ENCODE assay signal across 9 mouse cellular contexts in genomic region chr13:13775778-13776494, GRCm38 (mm10). TPM values are rescaled to one million over a fixed set of nuclear protein-coding genes. Genes with fewer than 3 reads are reported as not detected.
DNase-seq lines count a peak whose midpoint lies in the region; ATAC-seq lines count a peak whose summit lies in the region.
"Had no signal": no experiment of that assay in that cellular context is flagged by ENCODE, and none has a peak within 500 bp of the region (broad histone marks: within the 10 kb centered on the region; RNA-seq: fewer than 3 reads in every experiment).

No protein-coding gene starts in this region.

- no peaks in the 10 kb centered on the region for H3K9me3 ChIP-seq in hindbrain, embryonic 16.5 days (ENCODE audit: control insufficient read depth, low read length)
- H3K9me3 ChIP-seq in midbrain, embryonic 12.5 days, result no peaks in the 10 kb centered on the region

- peak; percentile 45 for DNase-seq in adrenal gland, postnatal 14 days
- DNase-seq in adrenal gland, adult 8-10 months, result no peak
- peak; percentile 11 for DNase-seq in thymus, postnatal 0 days (ENCODE audit: low spot score)
- DNase-seq in thymus, postnatal 10 days (ENCODE audit: low spot score in 2 of 2), result no peak
- no peak for DNase-seq in cerebellum, adult 9-10 months

- peaks cover 6% of the 10 kb centered on the region; the same call in 1 of the 2 replicates for H3K36me3 ChIP-seq in hindbrain, embryonic 16.5 days (ENCODE audit: control insufficient read depth, insufficient read depth, low read length)
- 0 out of 2 replicates have a peak, but pooled peaks cover 4% of the 10 kb centered on the region for H3K36me3 ChIP-seq in midbrain, embryonic 12.5 days

- H3K27me3 ChIP-seq in hindbrain, embryonic 16.5 days (replicated peaks; ENCODE audit: control insufficient read depth, insufficient read depth, low read length), result no peaks in the 10 kb centered on the region
- no peaks in the 10 kb centered on the region for H3K27me3 ChIP-seq in midbrain, embryonic 12.5 days

- no peak overlapping the region for H3K27ac ChIP-seq in hindbrain, embryonic 16.5 days (ENCODE audit: low read depth, low read length)
- no peak overlapping the region for H3K27ac ChIP-seq in midbrain, embryonic 12.5 days (replicated peaks)
- H3K27ac ChIP-seq: liver, embryonic 14.5 days had no signal

- peak; percentile 82 for ATAC-seq in hindbrain, embryonic 16.5 days
- ATAC-seq in midbrain, embryonic 12.5 days (ENCODE audit: low FRiP score, low read depth), result peak; percentile 53; the same call in 1 of the 2 replicates
- ATAC-seq in activated CD4-positive, CD25-positive, alpha-beta regulatory T cell, adult 4 months, result no peak

- H3K4me2 ChIP-seq in hindbrain, embryonic 16.5 days (ENCODE audit: low read length), result no peak overlapping the region
- H3K4me2 ChIP-seq in midbrain, embryonic 12.5 days (replicated peaks), result no peak overlapping the region

- no peak overlapping the region for H3K4me3 ChIP-seq in hindbrain, embryonic 16.5 days (ENCODE audit: low read length)
- H3K4me3 ChIP-seq in midbrain, embryonic 12.5 days, result no peak overlapping the region

- no peaks in the 10 kb centered on the region; the same call in 1 of the 2 replicates for H3K4me1 ChIP-seq in hindbrain, embryonic 16.5 days (ENCODE audit: control insufficient read depth, insufficient read depth, low read depth, low read length)
- H3K4me1 ChIP-seq in midbrain, embryonic 12.5 days, result peaks cover 2% of the 10 kb centered on the region; the same call in 1 of the 2 replicates

- no peak overlapping the region for H3K9ac ChIP-seq in hindbrain, embryonic 16.5 days (ENCODE audit: low read depth, low read length)
- H3K9ac ChIP-seq in midbrain, embryonic 12.5 days (replicated peaks), result no peak overlapping the region
- H3K9ac ChIP-seq: liver, embryonic 14.5 days had no signal

RNA-seq across cellular contexts. Expression of gene Gng4, which starts 7.9 kb away (rescaled TPM):
- total RNA-seq in adrenal gland, postnatal 14 days (2021), result 11.1 and 11.6 TPM in 2 replicates
- 10 to 100 TPM in 3 of 4 experiments, 1 to 10 TPM in 1; 10.0 to 17.8 (median 13.8) TPM for total RNA-seq in adrenal gland, adult 8-10 months (2022)
- 0.05 and 0.60 TPM in 2 replicates for polyA plus RNA-seq in thymus, postnatal 0 days (2015; fragmentation: Nextera tagmentation; extraction: Ambion mirVana)
- polyA plus RNA-seq in hindbrain, embryonic 16.5 days (2015; fragmentation: Nextera tagmentation; extraction: Ambion mirVana), result 105 and 106 TPM in 2 replicates
- polyA plus RNA-seq in midbrain, embryonic 12.5 days (2016; fragmentation: Nextera tagmentation; extraction: Ambion mirVana), result 4.0 and 4.2 TPM in 2 replicates
- polyA plus RNA-seq in activated CD4-positive, CD25-positive, alpha-beta regulatory T cell, adult 4 months (2017; shearing (Covaris generic)), result under 1 TPM in 1 of 2 experiments, not detected in 1; 0.53 TPM

Comparison
In these comparisons a context has a peak if more than half of its experiments do, and no peak if none do; other contexts are left out.
1. DNase-seq: peak in adrenal gland, postnatal 14 days (single experiment) and thymus, postnatal 0 days (single experiment); none in adrenal gland, adult 8-10 months (single experiment), thymus, postnatal 10 days (0 of 2) and cerebellum, adult 9-10 months (single experiment).
2. RNA of gene Gng4, which starts 7.9 kb away (polyA plus RNA-seq): 105 to 106 TPM in hindbrain, embryonic 16.5 days; 4.0 to 4.2 TPM in midbrain, embryonic 12.5 days, 0.53 TPM in activated CD4-positive, CD25-positive, alpha-beta regulatory T cell, adult 4 months and 0.05 to 0.60 TPM in thymus, postnatal 0 days; every median in the first group is over 10 times any median in the second.